Mouse (Mus musculus) effector memory CD4-positive, alpha-beta T cell, adult 5 months (primary cell): ENCODE data around the gene Olfr1377. TPM values are rescaled to one million over a fixed set of nuclear protein-coding genes. Genes with fewer than 3 reads are reported as not detected.

ENCODE experiments used
- polyA plus RNA-seq: library from polyadenylated mRNA; unstranded; fragments of 100-300 nt; shearing (Covaris generic); gene quantifications from one replicate; pipeline ENCODE4 v1.2.1, GENCODE M21; 2017

Gene Olfr1377
- polyA plus RNA-seq: not detected

GRCm38 (mm10) chr11:50981667-50982066 is at the start of gene Olfr1377:
Gene Olfr1377 (plus strand): TSS chr11:50981967.

GRCm38 (mm10) chr11:50943506-50943905 is 38.3 kb upstream of the Olfr1377 start, which contains the start of gene 4933414I15Rik:
Gene 4933414I15Rik (minus strand): TSS chr11:50943765.

GRCm38 (mm10) chr11:50953665-50954064 is 28.1 kb upstream of the Olfr1377 start, which contains the start of gene Prop1:
Gene Prop1 (minus strand): TSS chr11:50953765.

GRCm38 (mm10) chr11:50966230-50966629 is 15.5 kb upstream of the Olfr1377 start, which contains the start of gene Olfr1378:
Gene Olfr1378 (plus strand): TSS chr11:50966530.

GRCm38 (mm10) chr11:51003296-51003695 is 21.5 kb downstream of the Olfr1377 start, which contains the start of gene Olfr51:
Gene Olfr51 (plus strand): TSS chr11:51003596.

GRCm38 (mm10) chr11:51013936-51014335 is 32.2 kb downstream of the Olfr1377 start, which contains the start of gene Olfr54:
Gene Olfr54 (plus strand): TSS chr11:51014236.

Other genes starting within 250 kb of the Olfr1377 start
- 1.2 TPM for gene Zfp354c, start 154.2 kb upstream of the Olfr1377 start, polyA plus RNA-seq
- gene Zfp879, start 140.4 kb upstream of the Olfr1377 start, polyA plus RNA-seq: not detected
- not detected for gene Grm6, start 131.3 kb upstream of the Olfr1377 start, polyA plus RNA-seq
- not detected for gene Zfp454, start 94.3 kb upstream of the Olfr1377 start, polyA plus RNA-seq
- not detected for gene Zfp2, start 65.8 kb upstream of the Olfr1377 start, polyA plus RNA-seq
- not detected for gene Zfp354b, start 50.3 kb upstream of the Olfr1377 start, polyA plus RNA-seq
- not detected for gene 4933414I15Rik, start 38.2 kb upstream of the Olfr1377 start, polyA plus RNA-seq
- gene Prop1, start 28.2 kb upstream of the Olfr1377 start, polyA plus RNA-seq: not detected
- gene Olfr1378, start 15.4 kb upstream of the Olfr1377 start, polyA plus RNA-seq: not detected
- gene Olfr51, start 21.6 kb downstream of the Olfr1377 start, polyA plus RNA-seq: 0.41 TPM
- gene Olfr54, start 32.3 kb downstream of the Olfr1377 start, polyA plus RNA-seq: not detected
- not detected for gene Olfr1375, start 66.1 kb downstream of the Olfr1377 start, polyA plus RNA-seq
- gene Zfp354a, start 77.3 kb downstream of the Olfr1377 start, polyA plus RNA-seq: not detected
- not detected for gene Gm12569, start 238.5 kb downstream of the Olfr1377 start, polyA plus RNA-seq